Mouse (Mus musculus) monocyte, adult 59 days (primary cell): ENCODE results near the gene Hprt. TPM values are rescaled to one million over a fixed set of nuclear protein-coding genes. Genes with fewer than 3 reads are reported as not detected.

ENCODE experiments used
- total RNA-seq, 2 experiments: library from RNA; stranded (reverse); gene quantifications; one replicate each; pipeline ENCODE4 v1.2.4; 2023

Gene Hprt
- total RNA-seq, result 10 to 100 TPM; 73.5 to 81.4 TPM

DNA sequence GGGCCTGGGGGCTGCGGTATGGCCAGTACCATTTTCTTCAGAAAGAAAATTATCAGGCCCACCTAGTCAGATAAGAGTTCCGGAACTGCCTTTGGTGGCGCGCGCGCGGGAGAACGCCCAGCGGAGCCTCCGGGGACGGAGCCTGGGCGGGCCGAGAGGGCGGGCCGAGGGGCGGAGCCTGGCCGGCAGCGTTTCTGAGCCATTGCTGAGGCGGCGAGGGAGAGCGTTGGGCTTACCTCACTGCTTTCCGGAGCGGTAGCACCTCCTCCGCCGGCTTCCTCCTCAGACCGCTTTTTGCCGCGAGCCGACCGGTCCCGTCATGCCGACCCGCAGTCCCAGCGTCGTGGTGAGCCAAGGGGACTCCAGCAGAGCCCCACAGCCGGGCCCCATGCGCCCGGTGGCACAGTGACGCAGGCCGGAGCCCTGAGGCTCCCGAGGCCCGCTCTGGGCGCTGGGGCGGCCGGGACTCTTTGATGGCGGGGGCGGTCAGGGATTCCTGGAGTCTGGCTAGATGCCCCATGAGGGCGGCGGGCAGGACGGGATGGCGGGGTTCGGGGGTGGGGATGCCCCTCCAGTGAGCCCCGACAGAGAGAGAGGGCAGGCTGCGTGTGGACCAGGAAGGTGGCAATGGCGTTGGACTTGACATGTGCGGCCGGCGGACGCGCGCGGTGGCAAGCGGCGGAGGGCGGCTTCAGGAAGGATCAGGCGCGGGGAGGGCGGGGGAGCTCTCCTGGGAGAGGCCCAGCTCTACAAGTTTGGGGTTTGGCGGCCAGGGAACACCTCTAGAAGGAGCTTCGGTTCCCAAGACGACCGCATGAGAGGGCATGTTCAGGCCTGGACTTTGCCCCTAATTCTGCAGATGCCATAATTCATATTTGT is at the start of gene Hprt:
Gene Hprt, plus strand, starts transcription at position 233 of the 879 bp plus-strand sequence.

Other genes starting within 250 kb of the Hprt start
- not detected for gene Ccdc160, start 196.9 kb upstream of the Hprt start, total RNA-seq
- gene Phf6, start 75.9 kb upstream of the Hprt start, total RNA-seq, result 10 to 100 TPM; 11.4 to 12.7 TPM